Mouse (Mus musculus) hindbrain, embryonic 11.5 days (tissue): ENCODE results near the gene Atp6v1a. TPM values are rescaled to one million over a fixed set of nuclear protein-coding genes. Genes with fewer than 3 reads are reported as not detected.

Source experiments
- ATAC-seq: fragments of 200-750 bp; cut with Nextera tagmentation; 2 replicates; pipeline ENCODE4 v1.8.0; 2017; ENCODE audit warnings: mild to moderate bottlenecking, moderate TSS enrichment, moderate library complexity; ENCODE audit not compliant: low FRiP score
- DNase-seq: peaks from one replicate; pipeline ENCODE4 v3.0.0-alpha.2; 2015; ENCODE audit warnings: low spot score
- H3K27ac ChIP-seq: fragments of 300-500 bp; sonication (generic); 2 replicates; pipeline ENCODE4 v1.5.1; 2014; ENCODE audit warnings: mild to moderate bottlenecking, low read depth, low read length
- H3K27me3 ChIP-seq: fragments of 300-500 bp; sonication (generic); 2 replicates; pipeline ENCODE4 v1.6.1; 2014; ENCODE audit warnings: mild to moderate bottlenecking, low read length, moderate library complexity, mixed read lengths; ENCODE audit not compliant: control insufficient read depth, insufficient read depth
- H3K36me3 ChIP-seq: fragments of 300-500 bp; sonication (generic); 2 replicates; pipeline ENCODE4 v1.6.1; 2014; ENCODE audit warnings: mild to moderate bottlenecking, low read length, moderate library complexity, mixed read lengths; ENCODE audit not compliant: control insufficient read depth, insufficient read depth
- H3K4me1 ChIP-seq: fragments of 300-500 bp; sonication (generic); replicated peaks from 2 replicates; pipeline ENCODE4 v1.6.1; 2014; ENCODE audit warnings: low read length, mixed read lengths; ENCODE audit not compliant: control insufficient read depth, insufficient read depth
- H3K4me2 ChIP-seq: fragments of 300-500 bp; sonication (generic); replicated peaks from 2 replicates; pipeline ENCODE4 v1.6.1; 2014; ENCODE audit warnings: mild to moderate bottlenecking, low read depth, low read length
- H3K4me3 ChIP-seq: fragments of 300-500 bp; sonication (generic); 2 replicates; pipeline ENCODE4 v1.5.1; 2014; ENCODE audit warnings: low read depth, low read length
- H3K9ac ChIP-seq: fragments of 300-500 bp; sonication (generic); 2 replicates; pipeline ENCODE4 v1.6.1; 2014; ENCODE audit warnings: low read depth, low read length
- H3K9me3 ChIP-seq: fragments of 300-500 bp; sonication (generic); 2 replicates; pipeline ENCODE4 v1.6.1; 2016; ENCODE audit warnings: low read length; ENCODE audit not compliant: control insufficient read depth
- WGBS: fragments of 180-500 bp; shearing (Covaris S2); extraction: QIAGEN DNeasy Blood & Tissue Kit; methylation state at CpG from one replicate; pipeline ENCODE4 v1.1.7; 2014; 5-methylcytosine and 5-hydroxymethylcytosine counted together
- polyA plus RNA-seq: library from polyadenylated mRNA; unstranded; fragments of >200 nt; fragmentation: Nextera tagmentation; extraction: Ambion mirVana; gene quantifications from 2 replicates; pipeline ENCODE4 v1.2.1, GENCODE M21; 2014

Atp6v1a gene
- 73.9 and 82.8 TPM in 2 replicates for polyA plus RNA-seq

DNA sequence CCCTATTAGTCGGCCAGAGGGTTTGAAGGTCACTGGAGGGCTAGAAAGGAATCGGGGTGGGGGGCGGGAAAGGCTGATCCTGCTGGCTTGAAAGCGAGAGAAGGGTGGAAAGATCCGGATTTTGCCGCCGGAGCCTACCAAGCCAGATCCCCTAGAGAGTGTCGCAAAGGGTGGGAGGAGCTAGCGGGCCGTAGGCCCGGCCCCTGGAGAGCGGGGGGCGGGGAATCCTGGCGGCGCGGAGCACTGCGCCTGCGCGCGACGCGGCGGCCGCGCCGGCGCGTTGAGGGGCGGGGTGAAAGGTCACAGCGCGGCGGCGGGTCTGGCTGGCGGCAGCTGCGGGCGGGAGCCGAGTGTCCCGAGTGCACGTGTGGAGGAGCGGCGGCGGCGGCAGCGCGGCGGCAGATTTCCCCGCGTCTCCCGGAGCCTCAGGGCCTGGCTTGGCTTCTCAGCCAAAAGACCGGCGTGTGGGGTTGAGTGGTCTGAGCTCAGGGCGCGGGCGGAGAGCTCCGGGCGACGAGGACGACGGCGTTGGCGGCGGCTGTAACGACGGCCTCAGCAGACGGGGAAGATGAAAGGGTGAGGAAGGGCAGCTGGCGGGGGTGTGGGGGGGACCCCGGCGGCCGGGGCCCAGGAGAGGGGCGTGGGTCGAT, at the start of gene Atp6v1a, which contains the start of gene Naa50:
TSS of gene Atp6v1a (minus strand) at position 170 of the 650 bp plus-strand sequence.
TSS of gene Naa50 (plus strand) at position 295 of the 650 bp plus-strand sequence.
- Histone ChIP-seq H3K4me1 (no peaks in the 10 kb centered on the region), H3K27ac (peak within 1 kb of the TSS; percentile 97), H3K27me3 (no peaks in the 10 kb centered on the region), H3K9ac (peak within 1 kb of the TSS; percentile 86), H3K4me3 (peak within 1 kb of the TSS; percentile 97), H3K9me3 (no peaks in the 10 kb centered on the region), H3K36me3 (no peaks in the 10 kb centered on the region), H3K4me2 (peak within 1 kb of the TSS; percentile 82)
- DNase-seq, result peak; percentile 96
- WGBS, result under 1% methylated on average over 63 of the region's 71 CpGs
- ATAC-seq, result peak; percentile 89

GRCm38 (mm10) chr16:44188766-44189165, 49.3 kb upstream of the Atp6v1a start:
- Histone ChIP-seq H3K9me3 (no peaks in the 10 kb centered on the region), H3K27ac (no peak overlapping the region), H3K27me3 (no peaks in the 10 kb centered on the region), H3K4me1 (no peaks in the 10 kb centered on the region), H3K9ac (no peak overlapping the region), H3K4me2 (no peak overlapping the region), H3K36me3 (0 out of 2 replicates have a peak, but pooled peaks cover 3% of the 10 kb centered on the region), H3K4me3 (no peak overlapping the region)
- DNase-seq, result no peak
- no peak for ATAC-seq
- 89% methylated on average over 3 of the region's 3 CpGs for WGBS

GRCm38 (mm10) chr16:44187172-44187571, 47.7 kb upstream of the Atp6v1a start:
- Histone ChIP-seq H3K27me3 (no peaks in the 10 kb centered on the region), H3K9me3 (no peaks in the 10 kb centered on the region), H3K27ac (no peak overlapping the region), H3K4me2 (no peak overlapping the region), H3K4me1 (no peaks in the 10 kb centered on the region), H3K9ac (no peak overlapping the region), H3K36me3 (0 out of 2 replicates have a peak, but pooled peaks cover 3% of the 10 kb centered on the region), H3K4me3 (no peak overlapping the region)
- no peak for ATAC-seq
- no peak for DNase-seq
- WGBS, result 97% methylated on average over 4 of the region's 4 CpGs

DNA sequence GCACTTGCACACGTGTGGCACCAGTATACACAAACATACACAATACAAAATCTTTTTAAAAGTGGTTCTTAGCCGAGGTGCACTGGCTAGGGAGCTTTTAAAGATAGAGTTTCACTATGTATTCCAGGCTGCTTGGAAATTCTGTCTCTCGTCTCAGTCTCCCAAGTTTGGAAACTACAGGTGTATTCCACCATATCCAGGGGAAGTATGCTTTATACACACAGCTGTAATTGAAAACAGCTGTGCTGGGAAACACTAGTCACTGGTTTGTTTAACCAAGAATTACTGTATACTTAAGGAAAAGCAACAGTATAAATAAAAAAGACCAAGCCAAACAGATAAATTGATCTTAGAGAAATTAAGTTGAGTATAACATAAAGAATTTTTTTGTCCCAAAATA, 45.3 kb upstream of the Atp6v1a start:
- Histone ChIP-seq H3K4me1 (no peaks in the 10 kb centered on the region), H3K9me3 (no peaks in the 10 kb centered on the region), H3K27ac (no peak overlapping the region), H3K27me3 (no peaks in the 10 kb centered on the region), H3K36me3 (0 out of 2 replicates have a peak, but pooled peaks cover 3% of the 10 kb centered on the region), H3K9ac (no peak overlapping the region), H3K4me2 (no peak overlapping the region), H3K4me3 (no peak overlapping the region)
- ATAC-seq (no peak), DNase-seq (no peak)
- 80% methylated on average over 3 of the region's 3 CpGs for WGBS

DNA sequence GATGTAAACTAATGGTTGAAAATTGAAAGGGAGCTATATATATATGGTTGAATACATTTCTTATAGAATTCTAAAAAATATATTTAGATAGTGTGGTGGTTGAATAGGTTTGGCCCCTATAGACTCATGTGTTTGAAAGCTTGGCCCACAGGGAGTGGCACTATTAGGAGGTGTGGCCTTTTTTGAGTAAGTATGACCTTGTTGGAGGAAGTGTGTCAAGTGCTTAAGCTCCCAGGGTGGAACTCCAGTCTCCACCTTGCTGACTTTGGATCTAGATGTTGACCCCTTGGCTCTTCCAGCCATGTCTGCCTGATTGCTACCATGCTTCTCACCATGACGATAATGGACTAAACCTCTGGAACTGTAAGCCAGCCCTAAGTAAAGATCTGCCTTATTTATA, 43.1 kb upstream of the Atp6v1a start:
- Histone ChIP-seq H3K27me3 (no peaks in the 10 kb centered on the region), H3K9me3 (no peaks in the 10 kb centered on the region), H3K4me1 (no peaks in the 10 kb centered on the region), H3K4me3 (no peak overlapping the region), H3K36me3 (no peaks in the 10 kb centered on the region), H3K4me2 (no peak overlapping the region), H3K27ac (no peak overlapping the region), H3K9ac (no peak overlapping the region)
- ATAC-seq (no peak), DNase-seq (no peak)
- 93% methylated on average over 1 of the region's 1 CpGs for WGBS

DNA sequence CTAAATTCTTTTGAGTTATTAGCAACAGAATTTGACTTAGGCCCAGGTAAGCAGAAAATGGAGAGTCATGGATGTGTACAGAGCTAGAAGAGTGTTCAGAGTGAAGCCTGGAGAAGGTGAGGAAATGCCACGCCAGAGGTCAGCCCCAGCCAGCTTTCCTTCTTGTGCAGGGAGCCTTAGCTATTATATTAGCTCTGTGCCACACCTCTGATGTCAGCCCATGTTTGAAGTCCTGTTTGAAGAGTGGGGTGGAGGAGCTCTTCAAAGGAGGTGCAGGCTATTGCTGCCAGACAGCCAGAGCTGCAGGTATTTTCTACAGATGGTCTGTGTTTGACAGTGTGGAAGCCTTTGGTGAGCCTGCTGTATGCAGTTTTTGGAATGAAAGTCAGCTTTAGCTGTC, 39.0 kb upstream of the Atp6v1a start:
- Histone ChIP-seq H3K4me2 (no peak overlapping the region), H3K27ac (no peak overlapping the region), H3K4me3 (no peak overlapping the region), H3K27me3 (no peaks in the 10 kb centered on the region), H3K36me3 (no peaks in the 10 kb centered on the region), H3K4me1 (no peaks in the 10 kb centered on the region), H3K9me3 (no peaks in the 10 kb centered on the region), H3K9ac (no peak overlapping the region)
- ATAC-seq (no peak), DNase-seq (no peak)
- WGBS, result 71% methylated on average over 1 of the region's 1 CpGs

GRCm38 (mm10) chr16:44176511-44176910, 37.0 kb upstream of the Atp6v1a start:
- H3K4me1 ChIP-seq, result no peaks in the 10 kb centered on the region
- WGBS, result 92% methylated on average over 2 of the region's 2 CpGs
- H3K9ac ChIP-seq, result no peak overlapping the region

GRCm38 (mm10) chr16:44175001-44175400, 35.5 kb upstream of the Atp6v1a start:
- Histone ChIP-seq H3K9me3 (no peaks in the 10 kb centered on the region), H3K27ac (no peak overlapping the region), H3K4me3 (no peak overlapping the region), H3K9ac (no peak overlapping the region), H3K36me3 (no peaks in the 10 kb centered on the region), H3K4me2 (no peak overlapping the region), H3K4me1 (no peaks in the 10 kb centered on the region), H3K27me3 (no peaks in the 10 kb centered on the region)
- ATAC-seq, result no peak
- WGBS, result 89% methylated on average over 1 of the region's 1 CpGs
- no peak for DNase-seq

More at GRCm38 (mm10) chr16:44176511-44176910, 37.0 kb upstream of the Atp6v1a start:
- DNase-seq (no peak), ATAC-seq (no peak)
- no peak overlapping the region for H3K4me3 ChIP-seq
- no peak overlapping the region for H3K27ac ChIP-seq
- H3K4me2 ChIP-seq, result no peak overlapping the region
- H3K27me3 ChIP-seq, result no peaks in the 10 kb centered on the region
- H3K9me3 ChIP-seq, result no peaks in the 10 kb centered on the region
- H3K36me3 ChIP-seq, result no peaks in the 10 kb centered on the region

DNA sequence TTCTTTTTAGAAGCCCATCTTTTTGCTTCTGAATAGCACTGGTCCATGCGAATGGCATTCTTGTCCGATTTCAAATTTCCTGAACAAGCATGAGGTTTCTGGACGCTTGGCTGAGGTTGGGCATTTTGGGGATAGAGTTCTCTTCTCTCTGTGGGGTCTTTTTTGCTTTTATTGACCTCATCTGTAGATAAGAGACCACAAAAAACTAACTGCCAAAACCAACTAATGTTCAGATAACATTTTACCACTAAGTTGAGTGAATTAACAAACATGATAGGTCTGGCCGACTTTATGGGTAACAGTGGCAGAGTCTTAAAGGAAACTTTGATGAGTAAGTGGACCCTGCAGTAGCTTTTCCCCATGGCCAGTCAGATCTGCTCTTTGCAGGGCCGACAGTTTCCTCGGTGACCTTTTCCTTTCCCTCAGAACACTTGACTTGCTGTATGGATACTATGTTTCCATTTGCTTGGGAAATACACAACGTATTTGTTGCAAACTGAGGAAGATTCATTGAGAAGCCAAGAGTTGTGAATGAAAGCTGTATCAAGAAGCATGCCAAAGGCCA, 34.5 kb upstream of the Atp6v1a start:
- Histone ChIP-seq H3K27me3 (no peaks in the 10 kb centered on the region), H3K4me2 (peak overlapping the region; percentile 60), H3K27ac (no peak overlapping the region), H3K4me1 (no peaks in the 10 kb centered on the region), H3K36me3 (no peaks in the 10 kb centered on the region), H3K4me3 (peak overlapping the region; percentile 94), H3K9me3 (no peaks in the 10 kb centered on the region), H3K9ac (peak overlapping the region; percentile 93)
- no peak for DNase-seq
- 33% methylated on average over 7 of the region's 7 CpGs for WGBS
- ATAC-seq, result no peak
